Mouse (Mus musculus): ENCODE results near the gene Elmsan1. TPM values are rescaled to one million over a fixed set of nuclear protein-coding genes. Genes with fewer than 3 reads are reported as not detected.
A peak's percentile ranks its signal among the peaks of the same experiment; 100 is the strongest.

The Elmsan1 gene
- polyA plus RNA-seq, 1 experiment, result 25.9 TPM

DNA sequence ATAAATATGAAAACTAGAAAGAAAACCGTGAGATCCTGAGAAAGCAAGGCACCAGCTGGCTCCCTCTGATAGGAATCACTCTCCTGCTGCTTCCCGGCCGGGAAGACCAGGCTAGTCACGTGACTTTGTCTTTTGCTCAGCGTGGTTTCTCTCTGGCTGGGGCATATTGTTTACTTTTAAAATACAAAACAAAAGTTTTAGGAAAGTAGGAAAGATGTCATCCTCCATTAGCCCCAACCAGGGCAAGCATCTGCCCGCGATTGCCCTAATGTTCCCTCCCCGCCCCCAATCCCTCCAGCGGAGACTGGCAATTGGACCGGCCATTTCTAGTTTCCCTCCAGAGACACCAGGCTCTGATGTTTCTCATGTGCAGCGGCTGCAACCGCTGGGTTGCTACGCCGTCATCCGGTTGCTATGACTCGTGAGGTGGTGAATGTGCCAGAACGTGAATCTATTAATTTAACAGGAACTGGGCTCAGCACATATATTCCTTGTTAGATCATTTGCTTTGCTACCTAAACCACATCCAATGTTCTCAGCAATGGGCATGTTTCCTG is 3.8 kb upstream of the Elmsan1 start:
- H3K4me3 ChIP-seq (ENCODE audit: low read depth, low read length), result peak overlapping the region; percentile 49
- no peak overlapping the region for H3K27ac ChIP-seq (ENCODE audit: insufficient read depth, low read depth, low read length)

DNA sequence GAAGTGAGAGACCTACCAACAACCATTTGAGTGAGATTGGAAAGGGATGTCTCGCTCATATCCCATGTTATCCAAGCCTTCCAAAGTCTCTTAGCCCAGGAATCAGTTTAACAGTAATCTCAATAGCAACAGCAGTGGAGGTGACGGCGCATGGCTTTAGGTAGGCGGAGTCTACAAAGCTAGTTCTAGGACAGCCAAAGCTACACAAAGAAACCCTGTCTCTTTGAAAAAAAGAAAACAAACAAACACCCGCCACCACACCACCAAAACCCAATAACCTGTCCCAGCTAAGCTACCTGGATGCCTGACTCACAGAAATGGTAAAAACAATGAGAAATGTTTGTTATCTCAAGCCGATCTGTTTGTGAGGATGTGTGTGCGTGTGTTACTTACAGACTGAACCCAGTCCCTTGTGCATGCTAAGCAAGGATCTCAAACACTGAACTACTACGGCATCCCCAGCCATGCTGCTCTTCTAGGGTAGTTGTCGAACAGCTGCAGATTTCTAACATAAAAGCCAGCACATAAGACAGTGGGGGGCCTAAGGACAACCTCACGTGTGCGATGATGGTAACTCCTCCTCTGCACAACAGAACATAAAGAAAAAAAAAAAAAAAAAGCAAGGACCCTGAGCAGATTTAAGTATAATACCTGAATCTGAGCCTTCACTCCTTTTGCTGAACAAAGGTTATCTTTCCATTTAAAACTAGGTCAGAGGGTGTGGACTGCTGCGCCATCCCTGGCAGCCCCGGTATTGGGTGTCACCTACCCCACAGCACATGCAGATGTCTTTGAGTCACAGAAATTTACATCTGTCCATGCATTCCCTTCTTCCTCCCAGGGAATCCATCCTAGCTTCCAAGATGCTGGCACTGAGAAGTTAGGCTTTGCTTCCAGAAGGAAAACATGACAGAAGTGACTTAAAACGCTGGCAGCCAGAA is 2.5 kb upstream of the Elmsan1 start:
- no peak for TF ChIP-seq POLR2A (IDR thresholded peaks at IDR 0.05; ENCODE audit: low read depth, low read length)
- TF ChIP-seq CTCF (IDR thresholded peaks at IDR 0.05; ENCODE audit: extremely low read depth, insufficient read length, insufficient replicate concordance, low read depth, low read length), result no peak
- no peak overlapping the region for H3K27ac ChIP-seq (ENCODE audit: insufficient read depth, low read depth, low read length)
- peaks cover 27% of the 10 kb centered on the region; the same call in 1 of the 2 replicates for H3K4me1 ChIP-seq (ENCODE audit: control insufficient read depth, insufficient read depth, insufficient read length, low read length)
- H3K27me3 ChIP-seq (ENCODE audit: control insufficient read depth, insufficient read depth, low read length), result no peaks in the 10 kb centered on the region
- 82% methylated on average over 14 of the region's 14 CpGs for WGBS
- no peaks in the 10 kb centered on the region for H3K36me3 ChIP-seq (ENCODE audit: control insufficient read depth, insufficient read depth, low read length)
- no peak overlapping the region for H3K4me3 ChIP-seq (ENCODE audit: low read depth, low read length)

More for the DNA sequence above, 3.8 kb upstream of the Elmsan1 start:
- WGBS, result 11% methylated on average over 17 of the region's 17 CpGs
- peaks cover 25% of the 10 kb centered on the region; the same call in 1 of the 2 replicates for H3K4me1 ChIP-seq (ENCODE audit: control insufficient read depth, insufficient read depth, insufficient read length, low read length)
- TF ChIP-seq POLR2A (IDR thresholded peaks at IDR 0.05; ENCODE audit: low read depth, low read length) (no peak), CTCF (IDR thresholded peaks at IDR 0.05; ENCODE audit: extremely low read depth, insufficient read length, insufficient replicate concordance, low read depth, low read length) (no peak)
- H3K27me3 ChIP-seq (ENCODE audit: control insufficient read depth, insufficient read depth, low read length), result no peaks in the 10 kb centered on the region
- H3K36me3 ChIP-seq (ENCODE audit: control insufficient read depth, insufficient read depth, low read length), result no peaks in the 10 kb centered on the region

DNA sequence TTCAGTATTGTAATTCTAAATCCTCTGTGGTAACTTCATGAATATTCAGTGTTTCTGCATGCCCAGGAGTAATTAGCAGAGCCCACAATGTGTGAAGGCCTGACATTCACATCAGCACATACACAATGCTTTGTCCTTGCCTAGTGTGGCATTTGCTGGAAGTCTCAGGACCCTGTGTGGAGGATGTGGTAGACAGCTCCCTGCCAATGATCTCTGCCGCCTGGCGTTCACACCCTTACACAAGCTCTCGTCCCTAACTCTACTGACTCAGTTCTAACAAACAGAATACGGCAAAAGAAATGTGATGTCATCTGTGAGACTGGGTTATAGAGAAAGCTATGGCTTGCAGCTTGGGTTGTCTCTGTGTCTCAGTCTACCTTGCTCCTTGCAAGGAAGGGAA is 1.8 kb upstream of the Elmsan1 start:
- Histone ChIP-seq H3K27ac (ENCODE audit: insufficient read depth, low read depth, low read length) (no peak overlapping the region), H3K36me3 (ENCODE audit: control insufficient read depth, insufficient read depth, low read length) (no peaks in the 10 kb centered on the region), H3K27me3 (ENCODE audit: control insufficient read depth, insufficient read depth, low read length) (no peaks in the 10 kb centered on the region), H3K4me3 (ENCODE audit: low read depth, low read length) (no peak overlapping the region), H3K4me1 (ENCODE audit: control insufficient read depth, insufficient read depth, insufficient read length, low read length) (peaks cover 24% of the 10 kb centered on the region)
- TF ChIP-seq POLR2A (IDR thresholded peaks at IDR 0.05; ENCODE audit: low read depth, low read length) (no peak), CTCF (IDR thresholded peaks at IDR 0.05; ENCODE audit: extremely low read depth, insufficient read length, insufficient replicate concordance, low read depth, low read length) (no peak)
- 94% methylated on average over 4 of the region's 4 CpGs for WGBS

DNA sequence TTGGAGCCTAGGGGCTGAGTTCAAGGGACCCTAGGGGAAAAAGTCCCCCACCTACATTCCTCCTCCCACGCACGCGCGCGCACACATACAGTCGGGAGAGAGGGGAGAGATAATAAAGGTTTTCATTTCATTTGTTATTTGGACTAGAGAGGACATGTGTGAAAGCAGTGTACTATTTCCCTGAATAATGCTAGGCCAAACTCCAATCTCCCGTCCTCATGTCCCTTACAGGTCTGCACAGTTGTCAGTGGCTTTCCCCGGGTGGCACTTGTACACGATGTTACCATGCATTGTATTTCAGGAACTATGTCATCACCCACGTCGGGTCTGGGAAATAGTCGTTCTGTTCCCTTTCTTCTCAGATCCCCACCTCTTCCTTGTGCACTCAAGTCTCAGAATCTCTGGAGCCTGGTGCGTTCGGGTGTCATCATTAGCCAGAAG is 460 bp upstream of the Elmsan1 start:
- peak overlapping the region; percentile 84 for H3K27ac ChIP-seq (ENCODE audit: insufficient read depth, low read depth, low read length)
- H3K36me3 ChIP-seq (ENCODE audit: control insufficient read depth, insufficient read depth, low read length), result peaks cover 6% of the 10 kb centered on the region
- TF ChIP-seq CTCF (IDR thresholded peaks at IDR 0.05; ENCODE audit: extremely low read depth, insufficient read length, insufficient replicate concordance, low read depth, low read length) (no peak), POLR2A (IDR thresholded peaks at IDR 0.05; ENCODE audit: low read depth, low read length) (no peak)
- no peaks in the 10 kb centered on the region for H3K27me3 ChIP-seq (ENCODE audit: control insufficient read depth, insufficient read depth, low read length)
- 6% methylated on average over 14 of the region's 14 CpGs for WGBS
- peak overlapping the region; percentile 93 for H3K4me3 ChIP-seq (ENCODE audit: low read depth, low read length)
- H3K4me1 ChIP-seq (ENCODE audit: control insufficient read depth, insufficient read depth, insufficient read length, low read length), result peaks cover 24% of the 10 kb centered on the region

DNA sequence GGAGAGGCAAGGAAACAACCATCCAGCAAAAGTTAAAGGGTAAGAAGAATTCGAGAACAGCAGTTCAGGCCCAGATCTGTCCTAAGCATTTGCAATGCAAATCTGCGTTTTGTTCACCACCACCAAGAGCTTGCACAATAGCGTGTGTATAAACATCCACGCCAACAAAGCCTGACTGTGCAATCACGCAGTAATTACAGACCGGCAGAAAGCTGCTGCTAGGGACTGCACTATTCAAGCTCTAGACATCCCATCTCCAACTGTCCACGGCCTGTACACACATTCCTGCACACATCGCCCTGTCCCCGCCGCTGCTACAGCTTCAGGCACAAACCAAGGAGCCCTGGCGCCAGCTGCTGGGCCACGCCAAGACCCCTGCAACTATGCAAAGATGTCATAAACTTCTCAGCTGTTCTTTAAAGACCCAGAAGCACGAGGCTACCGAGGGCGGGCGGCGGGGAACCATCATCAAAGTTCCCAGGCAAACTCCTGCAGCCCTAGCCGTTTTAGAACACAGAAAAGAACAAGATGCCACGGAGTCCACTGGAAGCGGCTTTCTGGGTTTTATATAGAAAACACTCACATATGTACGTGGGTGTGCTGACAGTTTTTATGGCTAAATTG is 1.1 kb downstream of the Elmsan1 start:
- no peak for TF ChIP-seq POLR2A (IDR thresholded peaks at IDR 0.05; ENCODE audit: low read depth, low read length)
- no peak for TF ChIP-seq CTCF (IDR thresholded peaks at IDR 0.05; ENCODE audit: extremely low read depth, insufficient read length, insufficient replicate concordance, low read depth, low read length)
- Histone ChIP-seq H3K4me3 (ENCODE audit: low read depth, low read length) (peak overlapping the region; percentile 93), H3K4me1 (ENCODE audit: control insufficient read depth, insufficient read depth, insufficient read length, low read length) (peaks cover 30% of the 10 kb centered on the region), H3K27ac (ENCODE audit: insufficient read depth, low read depth, low read length) (peak overlapping the region; percentile 84), H3K36me3 (ENCODE audit: control insufficient read depth, insufficient read depth, low read length) (peaks cover 9% of the 10 kb centered on the region), H3K27me3 (ENCODE audit: control insufficient read depth, insufficient read depth, low read length) (no peaks in the 10 kb centered on the region)
- 2% methylated on average over 21 of the region's 21 CpGs for WGBS

DNA sequence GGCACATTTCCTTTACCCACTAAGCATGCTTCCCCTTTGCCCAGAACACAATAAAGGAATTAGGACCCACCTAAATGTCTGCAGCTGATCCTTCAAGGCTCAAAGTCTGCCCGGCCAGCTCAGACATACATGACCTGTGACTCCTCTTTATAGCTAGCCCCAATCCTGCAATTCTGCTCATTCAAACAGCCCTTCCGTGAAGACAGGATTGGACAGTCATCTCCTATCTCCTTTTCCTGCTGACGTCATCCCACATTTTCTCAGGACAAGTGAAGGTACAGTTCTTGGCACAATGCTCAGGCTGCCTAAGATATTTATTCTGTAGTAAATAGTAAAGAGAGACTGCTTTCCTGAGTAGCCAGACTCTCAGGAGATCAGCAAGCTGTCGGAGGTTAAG is 1.6 kb downstream of the Elmsan1 start:
- peaks cover 31% of the 10 kb centered on the region for H3K4me1 ChIP-seq (ENCODE audit: control insufficient read depth, insufficient read depth, insufficient read length, low read length)
- WGBS, result 11% methylated on average over 4 of the region's 4 CpGs

More for the DNA sequence above, 1.6 kb downstream of the Elmsan1 start:
- Histone ChIP-seq H3K27ac (ENCODE audit: insufficient read depth, low read depth, low read length) (peak overlapping the region; percentile 84), H3K27me3 (ENCODE audit: control insufficient read depth, insufficient read depth, low read length) (no peaks in the 10 kb centered on the region), H3K36me3 (ENCODE audit: control insufficient read depth, insufficient read depth, low read length) (peaks cover 9% of the 10 kb centered on the region), H3K4me3 (ENCODE audit: low read depth, low read length) (peak overlapping the region; percentile 93; the same call in 1 of the 2 replicates)
- TF ChIP-seq CTCF (IDR thresholded peaks at IDR 0.05; ENCODE audit: extremely low read depth, insufficient read length, insufficient replicate concordance, low read depth, low read length) (no peak), POLR2A (IDR thresholded peaks at IDR 0.05; ENCODE audit: low read depth, low read length) (no peak)
